Mouse (Mus musculus): Measurements from ENCODE around the gene Duoxa1.

DNA sequence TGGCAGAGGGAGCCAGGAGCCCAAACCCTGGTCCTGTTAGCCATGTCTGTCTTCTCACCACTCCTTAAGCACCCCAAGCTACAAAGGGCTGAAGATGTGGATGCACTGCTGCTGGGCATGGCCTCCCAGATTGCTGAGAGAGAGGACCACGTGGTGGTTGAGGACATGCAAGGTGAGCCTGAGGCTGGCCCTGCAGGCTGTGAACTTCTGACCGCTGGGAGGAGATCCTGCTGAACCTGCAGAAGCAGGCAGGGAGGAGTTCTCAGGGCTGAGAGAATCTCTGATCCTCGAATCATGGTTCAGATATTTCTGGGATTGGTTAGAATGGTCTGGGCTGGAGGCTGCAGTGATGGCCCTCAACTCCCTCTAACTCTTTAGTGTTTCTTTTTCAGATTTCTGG, 10.4 kb upstream of the Duoxa1 start:
- TF ChIP-seq CTCF (IDR thresholded peaks at IDR 0.05) (no peak), POLR2A (IDR thresholded peaks at IDR 0.05; ENCODE audit: insufficient read depth, low read depth, low read length) (no peak)
